Mouse (Mus musculus): ENCODE results near the gene Rasa3.

- no peak for TF ChIP-seq CTCF (IDR thresholded peaks at IDR 0.05; ENCODE audit: borderline replicate concordance, insufficient read depth, low read length)
- peak; percentile 30; the same call in 1 of the 2 replicates for TF ChIP-seq POLR2A (IDR thresholded peaks at IDR 0.05; ENCODE audit: low read depth, low read length)
These were observed 36.2 kb downstream of the Rasa3 start for GRCm38 (mm10) chr8:13641206-13641605.

All from embryonic fibroblast, embryonic 13.5 days (primary cell).